Mouse (Mus musculus): ENCODE results near the gene Ilvbl. TPM values are rescaled to one million over a fixed set of nuclear protein-coding genes. Genes with fewer than 3 reads are reported as not detected.
"Not testable (repeated sequence)": the region's sequence is repeated elsewhere in the genome, so short reads cannot be mapped to it uniquely, and the experiment has no call there.

The Ilvbl gene
- polyA plus RNA-seq (2016; fragmentation: Nextera tagmentation; extraction: Ambion mirVana): 41.3 and 43.1 TPM in 2 replicates

GRCm38 (mm10) chr10:78574250-78575104 is at the start of gene Ilvbl:
TSS of gene Ilvbl (plus strand) at chr10:78574346.
- DNase-seq (ENCODE audit: low spot score): peak; percentile 97
- peak within 1 kb of the TSS; percentile 94 for H3K27ac ChIP-seq
- peak within 1 kb of the TSS; percentile 71 for H3K4me3 ChIP-seq
- peaks cover 29% of the 10 kb centered on the region for H3K36me3 ChIP-seq
- H3K27me3 ChIP-seq (ENCODE audit: insufficient read depth, poor library complexity, severe bottlenecking): no peaks in the 10 kb centered on the region
- H3K4me1 ChIP-seq: peaks cover 10% of the 10 kb centered on the region; the same call in 1 of the 2 replicates
- under 1% methylated on average over 51 of the region's 51 CpGs for WGBS
- no peaks in the 10 kb centered on the region for H3K9me3 ChIP-seq

- H3K4me1 ChIP-seq; H3K9me3 ChIP-seq; H3K27ac ChIP-seq; H3K27me3 ChIP-seq (ENCODE audit: insufficient read depth, poor library complexity, severe bottlenecking); H3K4me3 ChIP-seq; DNase-seq (ENCODE audit: low spot score); H3K36me3 ChIP-seq: not testable (repeated sequence)
- 68% methylated on average over 3 of the region's 3 CpGs for WGBS
Observed at GRCm38 (mm10) chr10:78525071-78525470, 49.1 kb upstream of the Ilvbl start.

DNA sequence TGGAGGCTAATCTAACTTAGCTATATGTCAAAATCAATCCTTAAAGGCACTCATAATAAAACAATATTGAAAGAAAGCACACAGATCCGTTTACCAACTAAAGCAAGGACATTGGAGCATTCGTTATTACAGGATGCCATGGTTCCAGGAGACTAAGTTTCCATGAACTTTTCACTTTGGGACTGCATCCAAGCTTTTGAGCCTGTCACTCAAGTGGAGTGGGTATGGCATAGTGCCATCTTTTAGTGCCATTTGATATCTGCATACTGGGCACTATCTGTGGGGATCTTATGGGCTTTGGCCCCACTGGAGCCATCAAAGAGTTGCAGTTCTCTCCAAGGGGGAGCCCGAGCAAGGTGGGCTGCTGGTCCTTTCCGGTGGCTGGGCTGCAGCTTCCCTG is 48.6 kb upstream of the Ilvbl start:
- no peaks in the 10 kb centered on the region for H3K27me3 ChIP-seq (ENCODE audit: insufficient read depth, poor library complexity, severe bottlenecking)
- no peaks in the 10 kb centered on the region for H3K9me3 ChIP-seq

GRCm38 (mm10) chr10:78540943-78541342 is 33.2 kb upstream of the Ilvbl start:
- H3K27me3 ChIP-seq (ENCODE audit: insufficient read depth, poor library complexity, severe bottlenecking): no peaks in the 10 kb centered on the region
- 58% methylated on average over 2 of the region's 2 CpGs for WGBS
- H3K4me3 ChIP-seq: no peak overlapping the region
- H3K27ac ChIP-seq: no peak overlapping the region
- H3K9me3 ChIP-seq: no peaks in the 10 kb centered on the region
- no peaks in the 10 kb centered on the region for H3K36me3 ChIP-seq
- DNase-seq (ENCODE audit: low spot score): peak; percentile 74
- H3K4me1 ChIP-seq: no peaks in the 10 kb centered on the region

More for the DNA sequence above, 48.6 kb upstream of the Ilvbl start:
- H3K4me1 ChIP-seq: no peaks in the 10 kb centered on the region
- no peak for DNase-seq (ENCODE audit: low spot score)
- WGBS: 52% methylated on average over 4 of the region's 4 CpGs
- no peaks in the 10 kb centered on the region for H3K36me3 ChIP-seq
- H3K4me3 ChIP-seq: no peak overlapping the region
- H3K27ac ChIP-seq: no peak overlapping the region

DNA sequence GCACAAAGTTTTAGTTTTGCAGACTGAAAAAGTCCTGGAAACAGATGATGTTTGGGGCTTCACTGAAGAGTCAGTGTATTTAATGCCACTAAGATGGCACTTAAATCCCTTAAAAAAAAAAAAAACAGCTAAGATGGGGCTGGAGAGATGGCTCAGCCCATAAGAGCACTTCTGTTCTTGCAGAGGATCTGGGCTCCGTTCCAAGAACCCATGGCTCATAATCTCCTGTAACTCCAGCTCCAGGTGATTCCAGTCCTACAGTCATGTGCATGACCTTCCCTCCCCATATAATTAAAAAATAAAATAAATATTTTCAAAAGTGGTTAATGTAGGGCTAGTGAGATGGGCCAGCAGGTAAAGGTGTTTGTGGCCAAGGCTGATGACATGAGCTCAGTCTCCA is 9.1 kb upstream of the Ilvbl start:
- no peaks in the 10 kb centered on the region for H3K27me3 ChIP-seq (ENCODE audit: insufficient read depth, poor library complexity, severe bottlenecking)

GRCm38 (mm10) chr10:78569191-78569590 is 5.0 kb upstream of the Ilvbl start:
- WGBS: 71% methylated on average over 3 of the region's 3 CpGs
- H3K36me3 ChIP-seq: no peaks in the 10 kb centered on the region
- DNase-seq (ENCODE audit: low spot score): peak; percentile 20

More for the DNA sequence above, 9.1 kb upstream of the Ilvbl start:
- Histone ChIP-seq H3K27ac (no peak overlapping the region), H3K9me3 (no peaks in the 10 kb centered on the region), H3K4me1 (no peaks in the 10 kb centered on the region), H3K4me3 (no peak overlapping the region), H3K36me3 (no peaks in the 10 kb centered on the region)
- no peak for DNase-seq (ENCODE audit: low spot score)
- WGBS: 84% methylated on average over 1 of the region's 1 CpGs

DNA sequence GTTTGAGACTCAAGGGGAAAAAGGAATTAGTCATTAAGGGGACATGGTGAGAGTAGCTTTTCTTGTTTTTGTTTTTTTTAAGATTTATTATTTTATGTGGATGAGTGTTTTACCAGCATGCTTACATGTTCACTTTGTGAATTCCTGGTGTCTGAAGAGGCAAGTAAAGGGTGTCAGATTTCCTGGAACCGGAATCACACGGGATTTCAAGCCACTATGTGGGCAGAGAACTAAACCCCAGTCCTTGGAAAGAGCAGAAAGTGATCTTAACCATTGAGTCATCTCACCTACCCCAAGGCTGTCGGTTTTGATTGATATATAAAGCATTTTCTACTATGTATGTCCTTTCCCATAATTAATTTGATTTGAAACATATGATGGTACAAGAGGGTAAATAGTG is 4.5 kb upstream of the Ilvbl start:
- 49% methylated on average over 3 of the region's 3 CpGs for WGBS

More at GRCm38 (mm10) chr10:78569191-78569590, 5.0 kb upstream of the Ilvbl start:
- no peaks in the 10 kb centered on the region for H3K27me3 ChIP-seq (ENCODE audit: insufficient read depth, poor library complexity, severe bottlenecking)
- no peak overlapping the region for H3K4me3 ChIP-seq
- no peaks in the 10 kb centered on the region for H3K9me3 ChIP-seq
- no peak overlapping the region for H3K27ac ChIP-seq
- no peaks in the 10 kb centered on the region for H3K4me1 ChIP-seq

GRCm38 (mm10) chr10:78570416-78570815 is 3.7 kb upstream of the Ilvbl start:
- Histone ChIP-seq H3K4me1 (peaks cover 4% of the 10 kb centered on the region; the same call in 1 of the 2 replicates), H3K4me3 (no peak overlapping the region), H3K27ac (no peak overlapping the region), H3K36me3 (no peaks in the 10 kb centered on the region), H3K9me3 (no peaks in the 10 kb centered on the region), H3K27me3 (ENCODE audit: insufficient read depth, poor library complexity, severe bottlenecking) (no peaks in the 10 kb centered on the region)
- no peak for DNase-seq (ENCODE audit: low spot score)
- WGBS: 75% methylated on average over 6 of the region's 6 CpGs

More for the DNA sequence above, 4.5 kb upstream of the Ilvbl start:
- Histone ChIP-seq H3K4me3 (no peak overlapping the region), H3K27me3 (ENCODE audit: insufficient read depth, poor library complexity, severe bottlenecking) (no peaks in the 10 kb centered on the region), H3K36me3 (no peaks in the 10 kb centered on the region), H3K9me3 (no peaks in the 10 kb centered on the region), H3K27ac (no peak overlapping the region), H3K4me1 (no peaks in the 10 kb centered on the region)
- no peak for DNase-seq (ENCODE audit: low spot score)

GRCm38 (mm10) chr10:78570897-78571296 is 3.2 kb upstream of the Ilvbl start:
- H3K36me3 ChIP-seq: no peaks in the 10 kb centered on the region
- no peak overlapping the region for H3K4me3 ChIP-seq
- WGBS: 62% methylated on average over 2 of the region's 2 CpGs
- H3K27me3 ChIP-seq (ENCODE audit: insufficient read depth, poor library complexity, severe bottlenecking): no peaks in the 10 kb centered on the region
- H3K4me1 ChIP-seq: peaks cover 9% of the 10 kb centered on the region; the same call in 1 of the 2 replicates
- no peak for DNase-seq (ENCODE audit: low spot score)
- H3K9me3 ChIP-seq: no peaks in the 10 kb centered on the region
- H3K27ac ChIP-seq: no peak overlapping the region

DNA sequence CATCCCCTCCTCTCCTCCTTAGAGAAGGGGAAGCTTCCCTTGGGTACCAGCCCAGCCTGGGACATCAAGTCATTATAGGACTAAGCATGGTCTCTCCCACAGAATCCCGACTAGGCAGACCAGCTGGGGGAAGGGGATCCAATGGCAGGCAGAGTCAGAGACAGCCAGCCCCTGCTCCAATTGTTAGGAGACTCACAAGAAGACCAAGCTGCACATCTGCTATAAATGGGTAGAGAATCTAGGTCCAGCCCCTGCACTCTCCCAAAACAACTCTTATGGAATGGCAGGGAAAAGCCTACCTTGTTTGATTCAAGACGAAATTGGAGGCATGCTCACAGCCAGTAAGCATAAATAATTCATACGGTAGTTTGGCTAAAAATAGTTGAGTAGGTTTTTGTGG is 920 bp upstream of the Ilvbl start:
- no peaks in the 10 kb centered on the region for H3K9me3 ChIP-seq
- no peak overlapping the region for H3K27ac ChIP-seq
- peaks cover 10% of the 10 kb centered on the region; the same call in 1 of the 2 replicates for H3K4me1 ChIP-seq
- no peak for DNase-seq (ENCODE audit: low spot score)
- 69% methylated on average over 3 of the region's 3 CpGs for WGBS
- no peaks in the 10 kb centered on the region for H3K27me3 ChIP-seq (ENCODE audit: insufficient read depth, poor library complexity, severe bottlenecking)
- H3K36me3 ChIP-seq: peaks cover 17% of the 10 kb centered on the region
- H3K4me3 ChIP-seq: no peak overlapping the region

- H3K36me3 ChIP-seq: peaks cover 36% of the 10 kb centered on the region
- WGBS: 11% methylated on average over 13 of the region's 13 CpGs
- peak overlapping the region; percentile 94 for H3K27ac ChIP-seq
- H3K4me3 ChIP-seq: peak overlapping the region; percentile 71
- no peaks in the 10 kb centered on the region for H3K9me3 ChIP-seq
- DNase-seq (ENCODE audit: low spot score): no peak
- peaks cover 10% of the 10 kb centered on the region; the same call in 1 of the 2 replicates for H3K4me1 ChIP-seq
- no peaks in the 10 kb centered on the region for H3K27me3 ChIP-seq (ENCODE audit: insufficient read depth, poor library complexity, severe bottlenecking)
Observed at GRCm38 (mm10) chr10:78575105-78575632, 1.0 kb downstream of the Ilvbl start.

GRCm38 (mm10) chr10:78575690-78576089 is 1.5 kb downstream of the Ilvbl start:
- Histone ChIP-seq H3K27ac (peak overlapping the region; percentile 94; the same call in 1 of the 2 replicates), H3K4me1 (peaks cover 10% of the 10 kb centered on the region; the same call in 1 of the 2 replicates), H3K9me3 (no peaks in the 10 kb centered on the region), H3K27me3 (ENCODE audit: insufficient read depth, poor library complexity, severe bottlenecking) (no peaks in the 10 kb centered on the region), H3K4me3 (peak overlapping the region; percentile 71; the same call in 1 of the 2 replicates), H3K36me3 (peaks cover 42% of the 10 kb centered on the region)
- peak; percentile 56 for DNase-seq (ENCODE audit: low spot score)
- 83% methylated on average over 2 of the region's 2 CpGs for WGBS

Data from heart, embryonic 10.5 days (tissue).